Mouse (Mus musculus): Measurements from ENCODE around the gene 3100002H09Rik.
A peak's percentile ranks its signal among the peaks of the same experiment; 100 is the strongest.

Gene 3100002H09Rik

DNA sequence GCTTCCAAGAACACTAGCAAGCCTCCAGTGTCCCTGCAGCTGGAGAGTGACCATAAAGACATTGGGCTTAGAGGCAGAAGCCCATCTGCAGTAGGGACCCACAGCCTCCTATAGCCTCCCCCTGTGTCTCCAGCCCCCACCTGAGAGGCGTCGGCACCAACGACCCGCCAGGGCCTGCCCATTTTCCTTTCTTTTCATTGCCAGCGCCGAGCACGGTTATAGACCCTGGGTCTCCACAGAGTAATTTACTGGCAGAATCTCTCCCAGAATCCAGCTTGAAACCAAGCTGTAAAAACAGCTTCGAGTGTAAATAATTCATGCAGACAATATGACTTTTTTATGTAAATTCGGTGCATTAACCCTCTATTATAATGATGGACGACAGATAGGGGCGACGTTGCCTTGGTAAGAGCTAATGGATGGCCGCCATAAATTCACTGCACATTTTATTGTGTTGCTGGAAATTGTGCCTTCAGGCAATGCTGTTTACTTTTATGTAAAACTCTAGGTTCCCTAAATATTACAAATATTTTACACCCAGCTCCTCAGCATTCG lies 4.9 kb upstream of the 3100002H09Rik start:
- no peak for DNase-seq (ENCODE audit: low spot score in 2 of 2)

GRCm38 (mm10) chr4:124614189-124614588 lies 3.6 kb upstream of the 3100002H09Rik start:
- no peak for DNase-seq (ENCODE audit: low spot score in 2 of 2)

- DNase-seq (ENCODE audit: low spot score in 2 of 2): no peak
Observed at GRCm38 (mm10) chr4:124611768-124612167, 1.2 kb upstream of the 3100002H09Rik start.

GRCm38 (mm10) chr4:124610066-124610465 lies 537 bp downstream of the 3100002H09Rik start:
- DNase-seq (ENCODE audit: low spot score in 2 of 2): peak in 1 of 2 experiments; percentile 32

DNA sequence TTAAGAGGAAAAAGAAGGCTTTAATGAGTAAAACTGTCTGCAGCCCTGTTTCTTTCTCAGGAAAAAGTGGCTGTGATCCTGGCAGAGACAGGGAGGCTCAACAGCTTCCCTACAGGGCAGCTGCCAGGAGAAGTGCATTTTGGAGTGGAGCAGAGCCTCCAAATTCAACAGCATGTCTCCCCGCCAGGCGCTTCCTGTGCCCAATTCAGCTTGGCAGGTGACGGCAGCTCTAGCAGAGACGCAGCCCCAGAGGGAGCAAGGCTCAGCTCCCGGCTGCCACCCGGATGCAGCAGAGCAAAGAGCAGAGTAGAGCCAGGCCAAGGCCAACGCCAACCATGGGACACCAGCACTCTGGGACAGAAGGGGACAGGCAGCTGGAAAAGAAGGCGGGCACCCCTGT lies 3.4 kb downstream of the 3100002H09Rik start:
- DNase-seq (ENCODE audit: low spot score in 2 of 2): peak in 1 of 2 experiments; percentile 38

DNA sequence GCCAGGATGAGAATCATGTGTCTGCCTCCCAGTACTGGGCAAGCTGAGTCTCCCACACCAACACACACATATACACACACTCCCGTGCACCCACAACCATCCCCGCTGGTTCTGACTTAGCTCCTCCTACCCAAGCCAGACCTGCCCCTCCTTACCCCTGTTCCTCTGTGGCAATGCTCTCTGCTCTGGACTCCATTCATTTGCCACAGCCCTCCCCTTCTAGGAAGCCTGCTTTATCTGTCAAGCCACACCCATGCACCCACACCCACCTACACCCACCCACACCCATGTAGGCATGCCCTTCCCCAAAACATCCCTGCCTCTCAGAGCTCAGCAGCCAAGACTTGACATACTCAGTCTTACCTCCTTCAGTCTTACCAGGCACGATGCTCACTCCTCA lies 4.4 kb downstream of the 3100002H09Rik start:
- DNase-seq (ENCODE audit: low spot score in 2 of 2): no peak

GRCm38 (mm10) chr4:124605255-124605654 lies 5.3 kb downstream of the 3100002H09Rik start:
- no peak for DNase-seq (ENCODE audit: low spot score in 2 of 2)

DNA sequence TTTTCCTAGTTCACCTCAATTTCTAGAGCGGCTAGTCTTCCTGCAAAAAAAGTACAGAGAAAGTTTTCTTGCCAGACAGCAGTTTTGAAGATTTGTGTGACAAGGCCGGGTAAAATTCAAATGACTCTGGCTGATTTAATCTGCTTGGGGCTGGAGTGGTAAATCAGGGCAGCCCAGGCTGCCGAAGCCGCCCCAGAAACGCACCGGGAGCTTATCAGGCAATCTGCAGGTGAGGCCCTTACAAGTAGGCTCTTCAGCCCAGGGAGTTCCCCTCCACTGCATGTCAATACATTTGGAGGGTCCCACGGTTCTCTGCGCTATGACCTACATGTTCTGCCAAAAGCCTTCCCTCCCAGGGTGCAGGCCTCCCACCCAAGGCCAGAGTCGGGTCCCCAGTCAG lies 6.9 kb downstream of the 3100002H09Rik start:
- DNase-seq (ENCODE audit: low spot score in 2 of 2): no peak

GRCm38 (mm10) chr4:124595929-124596328 lies 14.7 kb downstream of the 3100002H09Rik start:
- no peak for DNase-seq (ENCODE audit: low spot score in 2 of 2)

- DNase-seq (ENCODE audit: low spot score in 2 of 2): peak in 1 of 2 experiments; percentile 59
Observed at GRCm38 (mm10) chr4:124594933-124595332, 15.7 kb downstream of the 3100002H09Rik start.

DNA sequence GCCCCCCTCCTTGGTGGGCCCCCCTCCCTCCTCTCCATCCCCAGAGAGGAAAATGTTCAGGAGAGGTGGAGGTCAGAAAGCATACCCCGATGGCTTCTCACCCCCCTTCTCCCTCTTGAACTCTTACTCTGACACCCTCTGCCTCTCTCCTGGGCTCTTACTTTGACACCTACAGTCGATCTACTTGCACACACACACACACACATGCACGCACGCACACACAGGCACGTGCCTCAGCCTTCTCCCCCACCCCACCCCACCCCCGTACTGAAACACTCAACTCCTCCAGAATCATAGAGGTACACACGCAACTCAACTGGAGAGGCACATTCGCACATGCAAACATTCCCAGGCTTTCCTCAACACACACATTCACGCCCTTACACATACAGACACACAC lies 16.9 kb downstream of the 3100002H09Rik start:
- DNase-seq (ENCODE audit: low spot score in 2 of 2): no peak

- DNase-seq (ENCODE audit: low spot score in 2 of 2): no peak
Observed at GRCm38 (mm10) chr4:124593210-124593609, 17.4 kb downstream of the 3100002H09Rik start.

GRCm38 (mm10) chr4:124592241-124592640 lies 18.4 kb downstream of the 3100002H09Rik start:
- no peak for DNase-seq (ENCODE audit: low spot score in 2 of 2)

DNA sequence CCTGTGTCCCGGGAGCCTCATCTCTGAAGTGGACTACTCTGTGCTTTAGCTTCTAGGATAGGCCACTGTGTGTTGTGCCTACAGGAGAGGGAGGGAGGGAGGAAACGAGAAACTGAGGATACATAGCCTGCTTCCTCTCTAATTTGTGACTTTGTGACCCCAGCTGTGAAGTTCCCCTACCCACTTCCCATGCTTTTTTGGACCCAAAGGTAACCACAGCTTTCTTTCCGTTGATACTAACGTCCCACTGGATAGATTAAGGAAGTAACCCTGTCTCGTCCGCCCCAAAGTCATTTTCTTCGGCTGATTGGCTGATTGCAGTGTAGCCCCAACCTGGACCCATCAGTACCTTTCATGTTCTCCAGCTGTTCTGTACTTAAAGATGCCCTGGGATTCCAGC lies 29.9 kb downstream of the 3100002H09Rik start:
- DNase-seq (ENCODE audit: low spot score in 2 of 2): no peak

DNA sequence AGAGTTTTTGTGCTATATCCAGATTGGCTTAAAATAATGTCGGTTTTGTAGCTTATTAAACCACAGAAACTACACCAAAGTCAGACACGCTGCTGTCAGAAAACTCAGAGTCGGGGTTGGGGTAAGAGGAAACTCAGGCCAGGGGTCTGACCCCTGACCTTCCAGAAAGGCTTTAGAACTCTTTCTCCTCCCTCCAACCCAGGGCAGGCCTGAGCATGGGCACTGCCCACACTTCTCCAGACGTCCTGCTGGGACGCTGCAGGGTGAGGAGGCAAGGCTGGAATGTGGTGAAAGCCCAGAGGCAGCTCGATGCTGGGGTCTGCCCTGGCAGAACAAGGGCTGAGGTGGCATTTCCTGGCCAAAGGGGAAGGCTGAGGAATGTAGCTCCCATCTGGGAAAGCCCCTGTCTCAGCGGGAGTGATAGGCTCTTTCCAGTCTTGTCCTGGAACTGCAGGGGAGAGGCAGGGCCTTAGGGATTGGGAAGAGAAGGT lies 34.6 kb downstream of the 3100002H09Rik start:
- no peak for DNase-seq (ENCODE audit: low spot score in 2 of 2)

- no peak for DNase-seq (ENCODE audit: low spot score in 2 of 2)
Observed at GRCm38 (mm10) chr4:124575269-124575954, 35.2 kb downstream of the 3100002H09Rik start.

GRCm38 (mm10) chr4:124573586-124573985 lies 37.0 kb downstream of the 3100002H09Rik start:
- no peak for DNase-seq (ENCODE audit: low spot score in 2 of 2)

- no peak for DNase-seq (ENCODE audit: low spot score in 2 of 2)
Observed at GRCm38 (mm10) chr4:124570977-124571376, 39.6 kb downstream of the 3100002H09Rik start.

DNA sequence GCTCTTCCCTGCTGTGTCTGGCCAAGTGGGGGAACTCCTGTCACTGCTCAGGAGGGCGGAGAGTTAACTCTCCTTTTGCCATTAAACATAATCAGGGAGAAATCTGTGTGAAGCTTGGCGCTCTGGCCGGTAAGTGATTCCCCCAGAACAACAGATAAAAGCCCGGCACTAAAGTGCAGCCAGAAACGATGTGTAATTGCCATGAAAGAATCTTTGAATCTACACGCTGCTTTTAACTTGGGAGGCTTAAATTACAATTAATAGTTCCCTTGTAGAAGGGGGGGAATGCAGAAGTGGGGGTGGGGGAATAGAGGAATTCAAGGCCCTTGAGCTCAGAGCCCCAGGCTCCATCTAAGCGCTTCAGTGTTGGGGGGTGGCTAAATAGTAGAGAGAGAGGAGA lies 40.9 kb downstream of the 3100002H09Rik start:
- DNase-seq (ENCODE audit: low spot score in 2 of 2): no peak

DNA sequence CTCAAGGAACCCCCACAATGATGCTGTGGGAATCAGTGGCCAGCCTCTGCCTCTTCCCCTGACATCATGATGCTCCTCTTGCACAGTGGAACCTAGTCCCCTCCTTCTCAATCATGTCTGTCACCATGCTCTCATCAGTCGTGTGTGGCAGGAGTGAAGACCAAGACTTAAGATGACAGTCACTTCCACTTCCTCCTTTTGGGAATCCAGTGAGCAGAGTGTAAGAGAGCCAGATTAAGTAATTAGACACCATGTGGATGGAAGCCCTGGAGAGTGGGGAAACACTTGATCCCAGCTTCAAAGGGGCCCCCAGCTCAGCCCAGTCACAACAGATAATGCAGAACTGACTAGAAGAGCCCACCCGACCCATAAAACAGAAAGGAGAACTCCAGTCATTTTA lies 47.2 kb downstream of the 3100002H09Rik start:
- DNase-seq (ENCODE audit: low spot score in 2 of 2): no peak

DNA sequence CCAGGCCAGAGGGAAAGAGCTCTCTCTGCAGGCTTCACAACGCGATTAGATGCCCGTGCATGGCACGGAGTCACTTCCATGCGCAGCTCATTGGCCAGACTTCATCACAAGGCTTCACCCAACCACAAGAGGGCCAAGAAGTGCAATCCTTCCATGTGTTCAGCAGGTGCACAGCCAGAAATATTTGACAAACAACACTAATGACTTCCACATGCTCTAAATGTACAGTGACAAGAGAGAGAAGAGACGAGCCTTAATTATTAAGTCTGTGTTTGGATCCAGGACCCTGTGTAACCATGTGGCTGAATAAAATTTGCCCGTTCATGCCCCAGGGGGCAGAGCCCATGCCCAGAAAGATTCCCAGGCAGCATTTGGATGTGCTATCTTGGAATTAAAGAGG lies 47.9 kb downstream of the 3100002H09Rik start:
- peak in 1 of 2 experiments; percentile 55 for DNase-seq (ENCODE audit: low spot score in 2 of 2)

All from cerebellum, postnatal 4 days (tissue).